Mouse (Mus musculus): ENCODE measurements around the gene Catsperd. TPM values are rescaled to one million over a fixed set of nuclear protein-coding genes. Genes with fewer than 3 reads are reported as not detected.
A peak's percentile ranks its signal among the peaks of the same experiment; 100 is the strongest.

The Catsperd gene
- polyA plus RNA-seq, 2 experiments = 0.33 to 0.39 TPM

- Histone ChIP-seq H3K9ac (replicated peaks) (peak overlapping the region; percentile 88), H3K36me3 (replicated peaks; ENCODE audit: control insufficient read depth, insufficient read depth, low read depth) (peaks cover 61% of the 10 kb centered on the region), H3K4me3 (ENCODE audit: insufficient read depth in 1 of 2, low read depth in 2 of 2, low read length in 2 of 2) (peak overlapping the region; percentile 77 to 100), H3K9me3 (ENCODE audit: control insufficient read depth, low read length) (no peaks in the 10 kb centered on the region), H3K4me2 (ENCODE audit: low read depth) (peak overlapping the region; percentile 92), H3K4me1 (replicated peaks; ENCODE audit: control insufficient read depth in 2 of 2, insufficient read depth in 2 of 2, low read length in 1 of 2) (peaks cover 14 to 29% of the 10 kb centered on the region in 2 experiments), H3K27ac (peak overlapping the region; percentile 83), H3K27me3 (ENCODE audit: control insufficient read depth, insufficient read depth, low read length) (no peaks in the 10 kb centered on the region)
- TF ChIP-seq CTCF (IDR thresholded peaks at IDR 0.05; ENCODE audit: low read depth) (no peak), EP300 (IDR thresholded peaks at IDR 0.05; ENCODE audit: low read depth) (no peak)
- under 1% methylated on average over 61 of the region's 61 CpGs for WGBS (ENCODE audit: insufficient replicate concordance)
- ATAC-seq (ENCODE audit: insufficient read depth) = peak; percentile 8; the same call in 1 of the 2 replicates
- DNase-seq (ENCODE audit: low read depth in 3 of 3, low spot score in 3 of 3) = peak in 1 of 3 experiments; percentile 31
These were observed 42.6 kb upstream of the Catsperd start for GRCm38 (mm10) chr17:56585171-56585821.

- H3K9ac ChIP-seq (replicated peaks) = no peak overlapping the region
- TF ChIP-seq CTCF (IDR thresholded peaks at IDR 0.05; ENCODE audit: low read depth) (no peak), EP300 (IDR thresholded peaks at IDR 0.05; ENCODE audit: low read depth) (no peak)
- no peak overlapping the region for H3K4me2 ChIP-seq (ENCODE audit: low read depth)
- ATAC-seq (ENCODE audit: insufficient read depth) = no peak
- H3K36me3 ChIP-seq (replicated peaks; ENCODE audit: control insufficient read depth, insufficient read depth, low read depth) = peaks cover 61% of the 10 kb centered on the region
- no peak overlapping the region for H3K27ac ChIP-seq
- H3K9me3 ChIP-seq (ENCODE audit: control insufficient read depth, low read length) = no peaks in the 10 kb centered on the region
- H3K4me1 ChIP-seq (replicated peaks; ENCODE audit: control insufficient read depth in 2 of 2, insufficient read depth in 2 of 2, low read length in 1 of 2) = peaks cover 14 to 19% of the 10 kb centered on the region in 2 experiments
- H3K27me3 ChIP-seq (ENCODE audit: control insufficient read depth, insufficient read depth, low read length) = no peaks in the 10 kb centered on the region
- H3K4me3 ChIP-seq (ENCODE audit: insufficient read depth in 1 of 2, low read depth in 2 of 2, low read length in 2 of 2) = no peak overlapping the region
- WGBS (ENCODE audit: insufficient replicate concordance) = 82% methylated on average over 1 of the region's 1 CpGs
- no peak for DNase-seq (ENCODE audit: low read depth in 3 of 3, low spot score in 3 of 3)
These were observed 40.2 kb upstream of the Catsperd start for GRCm38 (mm10) chr17:56587773-56588172.

GRCm38 (mm10) chr17:56588921-56589320, 39.0 kb upstream of the Catsperd start:
- H3K4me3 ChIP-seq (ENCODE audit: insufficient read depth in 1 of 2, low read depth in 2 of 2, low read length in 2 of 2) = no peak overlapping the region
- no peak overlapping the region for H3K9ac ChIP-seq (replicated peaks)
- 88% methylated on average over 4 of the region's 4 CpGs for WGBS (ENCODE audit: insufficient replicate concordance)
- H3K27me3 ChIP-seq (ENCODE audit: control insufficient read depth, insufficient read depth, low read length) = no peaks in the 10 kb centered on the region
- no peak overlapping the region for H3K4me2 ChIP-seq (ENCODE audit: low read depth)
- no peaks in the 10 kb centered on the region for H3K9me3 ChIP-seq (ENCODE audit: control insufficient read depth, low read length)
- no peak overlapping the region for H3K27ac ChIP-seq
- ATAC-seq (ENCODE audit: insufficient read depth) (no peak), DNase-seq (ENCODE audit: low read depth in 3 of 3, low spot score in 3 of 3) (no peak)
- no peak for TF ChIP-seq EP300 (IDR thresholded peaks at IDR 0.05; ENCODE audit: low read depth)
- no peak for TF ChIP-seq CTCF (IDR thresholded peaks at IDR 0.05; ENCODE audit: low read depth)
- H3K36me3 ChIP-seq (replicated peaks; ENCODE audit: control insufficient read depth, insufficient read depth, low read depth) = peaks cover 70% of the 10 kb centered on the region
- H3K4me1 ChIP-seq (replicated peaks; ENCODE audit: control insufficient read depth in 2 of 2, insufficient read depth in 2 of 2, low read length in 1 of 2) = peaks cover 8 to 13% of the 10 kb centered on the region in 2 experiments

- Histone ChIP-seq H3K9ac (replicated peaks) (no peak overlapping the region), H3K4me3 (ENCODE audit: insufficient read depth in 1 of 2, low read depth in 2 of 2, low read length in 2 of 2) (no peak overlapping the region), H3K36me3 (replicated peaks; ENCODE audit: control insufficient read depth, insufficient read depth, low read depth) (peaks cover 95% of the 10 kb centered on the region), H3K4me1 (replicated peaks; ENCODE audit: control insufficient read depth in 2 of 2, insufficient read depth in 2 of 2, low read length in 1 of 2) (no peaks in the 10 kb centered on the region), H3K27me3 (ENCODE audit: control insufficient read depth, insufficient read depth, low read length) (no peaks in the 10 kb centered on the region), H3K9me3 (ENCODE audit: control insufficient read depth, low read length) (no peaks in the 10 kb centered on the region), H3K27ac (no peak overlapping the region), H3K4me2 (ENCODE audit: low read depth) (no peak overlapping the region)
- no peak for ATAC-seq (ENCODE audit: insufficient read depth)
- no peak for DNase-seq (ENCODE audit: low read depth in 3 of 3, low spot score in 3 of 3)
- TF ChIP-seq EP300 (IDR thresholded peaks at IDR 0.05; ENCODE audit: low read depth) (no peak), CTCF (IDR thresholded peaks at IDR 0.05; ENCODE audit: low read depth) (no peak)
These were observed 35.4 kb upstream of the Catsperd start for GRCm38 (mm10) chr17:56592553-56592952.

- H3K4me2 ChIP-seq (ENCODE audit: low read depth) = no peak overlapping the region
- TF ChIP-seq EP300 (IDR thresholded peaks at IDR 0.05; ENCODE audit: low read depth) (no peak), CTCF (IDR thresholded peaks at IDR 0.05; ENCODE audit: low read depth) (no peak)
- WGBS (ENCODE audit: insufficient replicate concordance) = 89% methylated on average over 8 of the region's 8 CpGs
- H3K4me1 ChIP-seq (replicated peaks; ENCODE audit: control insufficient read depth in 2 of 2, insufficient read depth in 2 of 2, low read length in 1 of 2) = no peaks in the 10 kb centered on the region
- peaks cover 91% of the 10 kb centered on the region for H3K36me3 ChIP-seq (replicated peaks; ENCODE audit: control insufficient read depth, insufficient read depth, low read depth)
- no peak overlapping the region for H3K4me3 ChIP-seq (ENCODE audit: insufficient read depth in 1 of 2, low read depth in 2 of 2, low read length in 2 of 2)
- no peak for DNase-seq (ENCODE audit: low read depth in 3 of 3, low spot score in 3 of 3)
- no peak overlapping the region for H3K9ac ChIP-seq (replicated peaks)
- H3K27ac ChIP-seq = no peak overlapping the region
- no peak for ATAC-seq (ENCODE audit: insufficient read depth)
- H3K27me3 ChIP-seq (ENCODE audit: control insufficient read depth, insufficient read depth, low read length) = no peaks in the 10 kb centered on the region
- no peaks in the 10 kb centered on the region for H3K9me3 ChIP-seq (ENCODE audit: control insufficient read depth, low read length)
These were observed 34.2 kb upstream of the Catsperd start for GRCm38 (mm10) chr17:56593527-56594271.
